Comparison of ENCODE assay signal across 22 mouse cellular contexts in genomic region chr4:62486162-62486696, GRCm38 (mm10). TPM values are rescaled to one million over a fixed set of nuclear protein-coding genes. Genes with fewer than 3 reads are reported as not detected.
DNase-seq lines count a peak whose midpoint lies in the region; ATAC-seq and TF ChIP-seq lines count a peak whose summit lies in the region.
"Had no signal": no experiment of that assay in that cellular context is flagged by ENCODE, and none has a peak within 500 bp of the region (broad histone marks: within the 10 kb centered on the region; RNA-seq: fewer than 3 reads in every experiment).

No protein-coding gene starts in this region.

- H3K27me3 ChIP-seq in kidney, postnatal 0 days (ENCODE audit: insufficient read depth, low read length) = no peaks in the 10 kb centered on the region
- H3K27me3 ChIP-seq in liver, embryonic 15.5 days = peaks cover 16% of the 10 kb centered on the region
- H3K27me3 ChIP-seq in lung, embryonic 14.5 days (ENCODE audit: insufficient read depth, low read length) = no peaks in the 10 kb centered on the region

- TF ChIP-seq CTCF in kidney, postnatal 0 days (IDR thresholded peaks at IDR 0.05; ENCODE audit: low read depth) = no peak
- no peak for TF ChIP-seq CTCF in lung, embryonic 14.5 days (IDR thresholded peaks at IDR 0.05; ENCODE audit: low read depth)

- ATAC-seq in kidney, postnatal 0 days (replicated peaks; ENCODE audit: low FRiP score, low read depth) = peak; percentile 44; the same call in 1 of the 2 replicates
- no peak for ATAC-seq in liver, embryonic 15.5 days (ENCODE audit: insufficient read depth)
- 0 out of 2 replicates have a peak, but pooled peaks have one; percentile 4 for ATAC-seq in lung, embryonic 14.5 days (ENCODE audit: insufficient read depth)
- ATAC-seq: activated CD4-positive, CD25-positive, alpha-beta regulatory T cell, adult 4 months; forebrain, embryonic 14.5 days; midbrain, embryonic 13.5 days had no signal

- no peak for DNase-seq in kidney, postnatal 0 days (ENCODE audit: low spot score)
- DNase-seq in kidney, postnatal 25 days = no peak
- no peak for DNase-seq in lung, embryonic 14.5 days
- peak; percentile 81 for DNase-seq in lung, postnatal 25 days (ENCODE audit: low spot score)
- DNase-seq in right cerebral cortex, adult 18-20 months = no peak
- DNase-seq in frontal cortex, postnatal 14 days (ENCODE audit: low spot score in 2 of 2) = no peak
- DNase-seq: adrenal gland, adult 2 months; cerebellum, adult 8-10 months; gastrocnemius, postnatal 25 days; heart, adult 18-20 months; heart, postnatal 4 days; kidney, adult 8-10 months; layer of hippocampus, postnatal 36 days; left cerebral cortex, postnatal 4 days had no signal

- H3K27ac ChIP-seq in kidney, postnatal 0 days = no peak overlapping the region
- peak overlapping the region; percentile 48 for H3K27ac ChIP-seq in liver, embryonic 15.5 days (replicated peaks)
- no peak overlapping the region for H3K27ac ChIP-seq in lung, embryonic 14.5 days (ENCODE audit: low read depth)
- H3K27ac ChIP-seq: hindbrain, embryonic 13.5 days; macrophage; midbrain, embryonic 13.5 days; neural tube, embryonic 13.5 days had no signal

- no peaks in the 10 kb centered on the region for H3K36me3 ChIP-seq in kidney, postnatal 0 days (ENCODE audit: insufficient read depth, low read length)
- no peaks in the 10 kb centered on the region for H3K36me3 ChIP-seq in liver, embryonic 15.5 days (replicated peaks)
- H3K36me3 ChIP-seq in lung, embryonic 14.5 days (ENCODE audit: insufficient read depth) = 0 out of 2 replicates have a peak, but pooled peaks cover 3% of the 10 kb centered on the region
- H3K36me3 ChIP-seq: heart, embryonic 12.5 days; hindbrain, embryonic 13.5 days; midbrain, embryonic 13.5 days; neural tube, embryonic 13.5 days had no signal

- 91% methylated on average over 15 of the region's 15 CpGs for WGBS in kidney, postnatal 0 days
- WGBS in liver, embryonic 15.5 days (ENCODE audit: insufficient replicate concordance) = 83% methylated on average over 15 of the region's 15 CpGs
- 87% methylated on average over 15 of the region's 15 CpGs for WGBS in lung, embryonic 14.5 days

- H3K4me3 ChIP-seq in kidney, postnatal 0 days (replicated peaks; ENCODE audit: low read depth, low read length) = no peak overlapping the region
- no peak overlapping the region for H3K4me3 ChIP-seq in liver, embryonic 15.5 days (replicated peaks)
- H3K4me3 ChIP-seq in lung, embryonic 14.5 days (ENCODE audit: low read depth, low read length) = no peak overlapping the region
- H3K4me3 ChIP-seq: heart, embryonic 12.5 days; hindbrain, embryonic 13.5 days; midbrain, embryonic 13.5 days; neural tube, embryonic 13.5 days had no signal

- no peaks in the 10 kb centered on the region for H3K9me3 ChIP-seq in kidney, postnatal 0 days (replicated peaks; ENCODE audit: low read length)
- H3K9me3 ChIP-seq in liver, embryonic 15.5 days (replicated peaks) = no peaks in the 10 kb centered on the region
- no peaks in the 10 kb centered on the region for H3K9me3 ChIP-seq in lung, embryonic 14.5 days (ENCODE audit: low read depth, low read length)
- H3K9me3 ChIP-seq: heart, embryonic 12.5 days; hindbrain, embryonic 13.5 days; midbrain, embryonic 13.5 days; neural tube, embryonic 13.5 days had no signal

- H3K9ac ChIP-seq in kidney, postnatal 0 days (ENCODE audit: low read depth, low read length) = no peak overlapping the region
- H3K9ac ChIP-seq in liver, embryonic 15.5 days = no peak overlapping the region
- no peak overlapping the region for H3K9ac ChIP-seq in lung, embryonic 14.5 days
- H3K9ac ChIP-seq: heart, embryonic 12.5 days; hindbrain, embryonic 13.5 days; midbrain, embryonic 13.5 days; neural tube, embryonic 13.5 days had no signal

- no peaks in the 10 kb centered on the region for H3K4me1 ChIP-seq in kidney, postnatal 0 days (replicated peaks; ENCODE audit: insufficient read depth, low read length)
- H3K4me1 ChIP-seq in liver, embryonic 15.5 days (replicated peaks) = peaks cover 24% of the 10 kb centered on the region
- no peaks in the 10 kb centered on the region for H3K4me1 ChIP-seq in lung, embryonic 14.5 days (ENCODE audit: insufficient read depth)
- H3K4me1 ChIP-seq: heart, embryonic 12.5 days; hindbrain, embryonic 13.5 days; midbrain, embryonic 13.5 days; neural tube, embryonic 13.5 days had no signal

- no peak overlapping the region for H3K4me2 ChIP-seq in kidney, postnatal 0 days (ENCODE audit: low read length)
- peak overlapping the region; percentile 33 for H3K4me2 ChIP-seq in liver, embryonic 15.5 days
- H3K4me2 ChIP-seq in lung, embryonic 14.5 days = no peak overlapping the region
- H3K4me2 ChIP-seq: heart, embryonic 12.5 days; hindbrain, embryonic 13.5 days; midbrain, embryonic 13.5 days; neural tube, embryonic 13.5 days had no signal

RNA-seq across cellular contexts. Expression of gene Bspry, which starts 6.4 kb away (rescaled TPM):
- polyA plus RNA-seq in kidney, postnatal 0 days (2015; fragmentation: Nextera tagmentation; extraction: Ambion mirVana) = 38.2 and 38.9 TPM in 2 replicates
- 0.22 and 0.32 TPM in 2 replicates for polyA plus RNA-seq in liver, embryonic 15.5 days (2015; fragmentation: Nextera tagmentation; extraction: Ambion mirVana)
- polyA plus RNA-seq in lung, embryonic 14.5 days (2014; fragmentation: Nextera tagmentation; extraction: Ambion mirVana) = 30.5 and 31.0 TPM in 2 replicates

RNA-seq across cellular contexts. Expression of gene Wdr31, which starts 15.5 kb away (rescaled TPM):
- polyA plus RNA-seq in kidney, postnatal 0 days (2015; fragmentation: Nextera tagmentation; extraction: Ambion mirVana) = 10.1 and 10.6 TPM in 2 replicates
- polyA plus RNA-seq in liver, embryonic 15.5 days (2015; fragmentation: Nextera tagmentation; extraction: Ambion mirVana) = 0.86 and 0.88 TPM in 2 replicates
- polyA plus RNA-seq in lung, embryonic 14.5 days (2014; fragmentation: Nextera tagmentation; extraction: Ambion mirVana) = 9.5 and 11.3 TPM in 2 replicates

RNA-seq across cellular contexts. Expression of gene Hdhd3, which starts 17.0 kb away (rescaled TPM):
- polyA plus RNA-seq in kidney, postnatal 0 days (2015; fragmentation: Nextera tagmentation; extraction: Ambion mirVana) = 16.0 and 17.7 TPM in 2 replicates
- 7.8 and 9.6 TPM in 2 replicates for polyA plus RNA-seq in liver, embryonic 15.5 days (2015; fragmentation: Nextera tagmentation; extraction: Ambion mirVana)
- 16.6 and 17.7 TPM in 2 replicates for polyA plus RNA-seq in lung, embryonic 14.5 days (2014; fragmentation: Nextera tagmentation; extraction: Ambion mirVana)

RNA-seq across cellular contexts. Expression of gene Alad, which starts 33.5 kb away (rescaled TPM):
- polyA plus RNA-seq in kidney, postnatal 0 days (2015; fragmentation: Nextera tagmentation; extraction: Ambion mirVana) = 109 and 119 TPM in 2 replicates
- 582 and 589 TPM in 2 replicates for polyA plus RNA-seq in liver, embryonic 15.5 days (2015; fragmentation: Nextera tagmentation; extraction: Ambion mirVana)
- 103 and 110 TPM in 2 replicates for polyA plus RNA-seq in lung, embryonic 14.5 days (2014; fragmentation: Nextera tagmentation; extraction: Ambion mirVana)

RNA-seq across cellular contexts. Expression of gene Pole3, which starts 38.6 kb away (rescaled TPM):
- 62.0 and 71.2 TPM in 2 replicates for polyA plus RNA-seq in kidney, postnatal 0 days (2015; fragmentation: Nextera tagmentation; extraction: Ambion mirVana)
- 51.3 and 52.9 TPM in 2 replicates for polyA plus RNA-seq in liver, embryonic 15.5 days (2015; fragmentation: Nextera tagmentation; extraction: Ambion mirVana)
- 94.5 and 96.4 TPM in 2 replicates for polyA plus RNA-seq in lung, embryonic 14.5 days (2014; fragmentation: Nextera tagmentation; extraction: Ambion mirVana)

Comparison
In these comparisons a context has a peak if more than half of its experiments do, and no peak if none do; other contexts are left out.
1. RNA of gene Bspry, which starts 6.4 kb away (polyA plus RNA-seq): 38.2 to 38.9 TPM in kidney, postnatal 0 days and 30.5 to 31.0 TPM in lung, embryonic 14.5 days; 0.22 to 0.32 TPM in liver, embryonic 15.5 days; every median in the first group is over 10 times any median in the second.